17 mouse cellular contexts compared by ENCODE assay signal in genomic region chr14:11584263-11584662, GRCm38 (mm10). TPM values are rescaled to one million over a fixed set of nuclear protein-coding genes. Genes with fewer than 3 reads are reported as not detected.
A peak's percentile ranks its signal among the peaks of the same experiment; 100 is the strongest.
DNase-seq lines count a peak whose midpoint lies in the region; ATAC-seq and TF ChIP-seq lines count a peak whose summit lies in the region.
"Had no signal": no experiment of that assay in that cellular context is flagged by ENCODE, and none has a peak within 500 bp of the region (broad histone marks: within the 10 kb centered on the region; RNA-seq: fewer than 3 reads in every experiment).

No protein-coding gene starts in this region.

- 53% methylated on average over 6 of the region's 6 CpGs for WGBS in kidney, adult 2 months
- 67% methylated on average over 6 of the region's 6 CpGs for WGBS in kidney, embryonic 15.5 days
- whole genome bisulfite sequencing in hindbrain, embryonic 11.5 days: 72% methylated on average over 6 of the region's 6 CpGs
- 52% methylated on average over 6 of the region's 6 CpGs for WGBS in hindbrain, embryonic 12.5 days
- 41% methylated on average over 6 of the region's 6 CpGs for WGBS in neural tube, embryonic 13.5 days

- DNase-seq in kidney, adult 2 months: peak; percentile 21
- no peak for DNase-seq in hindbrain, embryonic 11.5 days (ENCODE audit: low spot score)
- DNase-seq in left cerebral cortex, adult 2 months (ENCODE audit: extremely low spot score in 1 of 2, low spot score in 2 of 2): no peak
- no peak for DNase-seq in right cerebral cortex, postnatal 14 days
- DNase-seq: adrenal gland, adult 2 months; adrenal gland, postnatal 25 days; cerebellum, adult 18-20 months; cerebellum, postnatal 10 days; gastrocnemius, postnatal 10 days; heart, adult 2 months had no signal

- no peaks in the 10 kb centered on the region for H3K36me3 ChIP-seq in kidney, adult 2 months (ENCODE audit: control insufficient read depth, insufficient read depth, low read length)
- 0 out of 2 replicates have a peak, but pooled peaks cover 3% of the 10 kb centered on the region for H3K36me3 ChIP-seq in kidney, embryonic 15.5 days
- H3K36me3 ChIP-seq in hindbrain, embryonic 11.5 days (ENCODE audit: control insufficient read depth, insufficient read depth, low read length): no peaks in the 10 kb centered on the region
- H3K36me3 ChIP-seq in hindbrain, embryonic 12.5 days: no peaks in the 10 kb centered on the region
- H3K36me3 ChIP-seq in neural tube, embryonic 13.5 days: no peaks in the 10 kb centered on the region
- H3K36me3 ChIP-seq: forebrain, embryonic 15.5 days; hindbrain, embryonic 15.5 days had no signal

- H3K4me3 ChIP-seq in kidney, adult 2 months (ENCODE audit: insufficient read depth, low read depth, low read length): no peak overlapping the region
- no peak overlapping the region for H3K4me3 ChIP-seq in kidney, embryonic 15.5 days (replicated peaks)
- H3K4me3 ChIP-seq in hindbrain, embryonic 11.5 days (ENCODE audit: low read depth, low read length): no peak overlapping the region
- H3K4me3 ChIP-seq in hindbrain, embryonic 12.5 days: no peak overlapping the region
- H3K4me3 ChIP-seq in neural tube, embryonic 13.5 days: no peak overlapping the region
- H3K4me3 ChIP-seq in left cerebral cortex, adult 2 months: no peak overlapping the region
- H3K4me3 ChIP-seq: embryonic facial prominence, embryonic 10.5 days; forebrain, embryonic 15.5 days; heart, adult 2 months; hindbrain, embryonic 15.5 days had no signal

- no peak for ATAC-seq in kidney, embryonic 15.5 days (replicated peaks; ENCODE audit: low FRiP score)
- peak; percentile 51; the same call in 1 of the 2 replicates for ATAC-seq in hindbrain, embryonic 11.5 days (ENCODE audit: low FRiP score)
- ATAC-seq in hindbrain, embryonic 12.5 days (ENCODE audit: low FRiP score): peak; percentile 71; the same call in 1 of the 2 replicates
- peak; percentile 45; the same call in 1 of the 2 replicates for ATAC-seq in neural tube, embryonic 13.5 days (ENCODE audit: low read depth)
- ATAC-seq: forebrain, embryonic 15.5 days had no signal

- intact Hi-C loops in left cerebral cortex, adult 2 months (cut with DNase I): no loop called here

- TF ChIP-seq CTCF in kidney, adult 2 months (conservative IDR thresholded peaks at IDR 0.05; ENCODE audit: insufficient read depth, insufficient read length, low read depth, low read length): no peak
- no peak for TF ChIP-seq CTCF in left cerebral cortex, adult 2 months (IDR thresholded peaks at IDR 0.05)

- no peak overlapping the region for H3K4me2 ChIP-seq in kidney, embryonic 15.5 days
- no peak overlapping the region for H3K4me2 ChIP-seq in hindbrain, embryonic 11.5 days (replicated peaks; ENCODE audit: low read depth, low read length)
- H3K4me2 ChIP-seq in hindbrain, embryonic 12.5 days (replicated peaks): no peak overlapping the region
- H3K4me2 ChIP-seq in neural tube, embryonic 13.5 days: no peak overlapping the region
- H3K4me2 ChIP-seq: forebrain, embryonic 15.5 days; heart, embryonic 11.5 days; hindbrain, embryonic 15.5 days had no signal

- H3K4me1 ChIP-seq in kidney, adult 2 months (ENCODE audit: control insufficient read depth, insufficient read depth, low read length): peaks cover 14% of the 10 kb centered on the region
- H3K4me1 ChIP-seq in kidney, embryonic 15.5 days: peaks cover 3% of the 10 kb centered on the region; the same call in 1 of the 2 replicates
- no peaks in the 10 kb centered on the region for H3K4me1 ChIP-seq in hindbrain, embryonic 11.5 days (replicated peaks; ENCODE audit: control insufficient read depth, insufficient read depth, low read length)
- peaks cover 13% of the 10 kb centered on the region for H3K4me1 ChIP-seq in hindbrain, embryonic 12.5 days
- H3K4me1 ChIP-seq in neural tube, embryonic 13.5 days (replicated peaks): peaks cover 14% of the 10 kb centered on the region
- H3K4me1 ChIP-seq: forebrain, embryonic 15.5 days had no signal

- TF ChIP-seq POLR2A in kidney, adult 2 months (IDR thresholded peaks at IDR 0.05; ENCODE audit: low read depth, low read length): no peak

- H3K9ac ChIP-seq in kidney, embryonic 15.5 days: no peak overlapping the region
- no peak overlapping the region for H3K9ac ChIP-seq in hindbrain, embryonic 11.5 days (ENCODE audit: low read depth, low read length)
- H3K9ac ChIP-seq in hindbrain, embryonic 12.5 days: no peak overlapping the region
- H3K9ac ChIP-seq in neural tube, embryonic 13.5 days: no peak overlapping the region
- H3K9ac ChIP-seq: forebrain, embryonic 15.5 days; hindbrain, embryonic 15.5 days had no signal

- no peaks in the 10 kb centered on the region for H3K27me3 ChIP-seq in kidney, adult 2 months (replicated peaks; ENCODE audit: control insufficient read depth, insufficient read depth, low read length)
- no peaks in the 10 kb centered on the region for H3K27me3 ChIP-seq in kidney, embryonic 15.5 days
- H3K27me3 ChIP-seq in hindbrain, embryonic 11.5 days (ENCODE audit: control insufficient read depth, insufficient read depth, low read length): no peaks in the 10 kb centered on the region
- no peaks in the 10 kb centered on the region for H3K27me3 ChIP-seq in hindbrain, embryonic 12.5 days
- H3K27me3 ChIP-seq in neural tube, embryonic 13.5 days: no peaks in the 10 kb centered on the region
- H3K27me3 ChIP-seq: forebrain, embryonic 15.5 days; hindbrain, embryonic 15.5 days had no signal

- no peaks in the 10 kb centered on the region for H3K9me3 ChIP-seq in kidney, embryonic 15.5 days (replicated peaks)
- no peaks in the 10 kb centered on the region for H3K9me3 ChIP-seq in hindbrain, embryonic 11.5 days (ENCODE audit: control insufficient read depth, low read length)
- no peaks in the 10 kb centered on the region for H3K9me3 ChIP-seq in hindbrain, embryonic 12.5 days (replicated peaks)
- H3K9me3 ChIP-seq in neural tube, embryonic 13.5 days: 0 out of 2 replicates have a peak, but pooled peaks cover 9% of the 10 kb centered on the region
- H3K9me3 ChIP-seq: forebrain, embryonic 15.5 days; hindbrain, embryonic 15.5 days had no signal

- H3K27ac ChIP-seq in kidney, adult 2 months (ENCODE audit: insufficient read depth, low read depth, low read length): no peak overlapping the region
- no peak overlapping the region for H3K27ac ChIP-seq in kidney, embryonic 15.5 days
- H3K27ac ChIP-seq in hindbrain, embryonic 11.5 days (ENCODE audit: low read depth, low read length): no peak overlapping the region
- no peak overlapping the region for H3K27ac ChIP-seq in hindbrain, embryonic 12.5 days
- H3K27ac ChIP-seq in neural tube, embryonic 13.5 days (replicated peaks): no peak overlapping the region
- no peak overlapping the region for H3K27ac ChIP-seq in left cerebral cortex, adult 2 months
- H3K27ac ChIP-seq: embryonic facial prominence, embryonic 10.5 days; forebrain, embryonic 15.5 days; heart, adult 2 months; hindbrain, embryonic 15.5 days had no signal

RNA-seq across cellular contexts. Expression of gene Ptprg, which starts 30.9 kb away (rescaled TPM):
- 39.2 and 44.2 TPM in 2 replicates for polyA plus RNA-seq in kidney, adult 2 months (2012; rRNA removed)
- polyA plus RNA-seq in kidney, embryonic 15.5 days (2015; fragmentation: Nextera tagmentation; extraction: Ambion mirVana): 39.9 and 40.4 TPM in 2 replicates
- polyA plus RNA-seq in hindbrain, embryonic 11.5 days (2014; fragmentation: Nextera tagmentation; extraction: Ambion mirVana): 45.0 and 46.6 TPM in 2 replicates
- polyA plus RNA-seq in hindbrain, embryonic 12.5 days (2016; fragmentation: Nextera tagmentation; extraction: Ambion mirVana): 55.8 and 63.4 TPM in 2 replicates
- 38.5 and 45.9 TPM in 2 replicates for polyA plus RNA-seq in neural tube, embryonic 13.5 days (2015; fragmentation: Nextera tagmentation; extraction: Ambion mirVana)
- total RNA-seq in left cerebral cortex, adult 2 months (2021): 100 to 1,000 TPM in 1 of 2 experiments, 10 to 100 TPM in 1; 85.9 to 111 TPM
